Mouse (Mus musculus) ES-E14 (cell line): ENCODE data around the gene Zc3h13.

Source experiments
- HCFC1 ChIP-seq: IDR thresholded peaks from 2 replicates; pipeline ENCODE4 v1.6.1; 2012; ENCODE audit warnings: low read length, inconsistent platforms, borderline replicate concordance; ENCODE audit not compliant: insufficient read depth
- ZNF384 ChIP-seq: IDR thresholded peaks from 2 replicates; pipeline ENCODE4 v1.6.1; 2012; ENCODE audit warnings: low read depth, low read length, inconsistent platforms

- TF ChIP-seq ZNF384 (no peak), HCFC1 (no peak)
These were observed 83.3 kb downstream of the Zc3h13 start for GRCm38 (mm10) chr14:75367503-75367902.
